Mouse (Mus musculus) erythroid progenitor cell, adult 5-6 weeks (primary cell): ENCODE measurements around the gene 0610030E20Rik. TPM values are rescaled to one million over a fixed set of nuclear protein-coding genes. Genes with fewer than 3 reads are reported as not detected.

Experiments
- ATAC-seq: replicated peaks from 2 replicates; pipeline ENCODE4 v1.8.0; 2016; ENCODE audit warnings: moderate number of reproducible peaks, mild to moderate bottlenecking, moderate TSS enrichment, inconsistent platforms; ENCODE audit not compliant: poor library complexity, low FRiP score, severe bottlenecking
- total RNA-seq, 2 experiments: library from RNA; stranded (forward) in 1 of 2; stranded (reverse) in 1 of 2; fragments of 150-400 nt in 1 of 2; fragments of 186-747, 209-891 nt in 1 of 2; gene quantifications; 2 replicates each; pipeline versions ENCODE4 v1.2.3 to v1.2.4; 2015 to 2017; ENCODE audit warnings: low replicate concordance in 2 of 2

Gene 0610030E20Rik
- total RNA-seq, 2 experiments from 2014 or later: 21.6 to 33.1 TPM

DNA sequence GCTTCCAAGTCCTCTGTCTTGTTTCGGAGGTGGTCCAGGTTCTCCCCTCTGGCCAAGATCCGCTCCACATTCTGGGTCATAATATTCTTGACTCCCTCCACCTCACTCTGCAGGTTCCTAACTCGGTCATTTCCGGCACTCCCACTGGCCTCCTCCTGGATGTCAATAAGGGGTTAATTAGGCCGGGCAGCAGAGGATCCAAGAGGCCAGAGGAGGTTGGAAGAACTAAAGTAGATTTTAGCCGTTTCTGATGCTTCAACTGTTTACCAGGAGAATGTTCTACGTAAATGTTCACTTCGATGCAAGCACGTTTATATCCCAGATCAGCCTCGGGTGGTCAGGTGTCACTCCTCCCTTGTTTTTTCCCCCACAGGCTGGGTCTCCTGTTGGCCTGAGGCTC is 41.1 kb downstream of the 0610030E20Rik start:
- ATAC-seq: no peak

DNA sequence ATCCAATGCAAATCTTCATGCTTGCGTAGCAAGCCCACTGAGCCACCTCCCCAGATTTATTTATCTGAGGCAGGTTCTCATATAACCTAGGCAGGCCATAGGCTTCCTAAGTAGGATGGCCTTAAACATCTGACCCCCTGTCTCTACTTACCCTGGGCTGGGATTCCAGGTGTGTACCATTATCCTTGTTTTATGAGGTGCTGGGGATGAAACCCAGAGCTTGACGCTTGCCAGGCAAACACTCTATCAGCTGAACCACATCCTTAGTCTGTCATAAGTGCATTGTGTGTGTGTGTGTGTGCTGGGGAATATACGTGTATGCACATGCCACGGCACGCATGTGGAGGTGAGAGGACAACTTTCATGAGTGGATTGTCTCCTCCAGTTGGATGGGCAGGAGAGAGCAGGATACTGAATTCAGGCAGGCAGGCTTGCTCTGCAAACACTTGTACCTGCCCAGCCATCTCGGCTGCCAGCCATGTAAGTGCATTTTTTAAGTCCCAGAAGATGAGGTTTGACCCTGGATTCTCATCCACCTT is 41.7 kb downstream of the 0610030E20Rik start:
- no peak for ATAC-seq

DNA sequence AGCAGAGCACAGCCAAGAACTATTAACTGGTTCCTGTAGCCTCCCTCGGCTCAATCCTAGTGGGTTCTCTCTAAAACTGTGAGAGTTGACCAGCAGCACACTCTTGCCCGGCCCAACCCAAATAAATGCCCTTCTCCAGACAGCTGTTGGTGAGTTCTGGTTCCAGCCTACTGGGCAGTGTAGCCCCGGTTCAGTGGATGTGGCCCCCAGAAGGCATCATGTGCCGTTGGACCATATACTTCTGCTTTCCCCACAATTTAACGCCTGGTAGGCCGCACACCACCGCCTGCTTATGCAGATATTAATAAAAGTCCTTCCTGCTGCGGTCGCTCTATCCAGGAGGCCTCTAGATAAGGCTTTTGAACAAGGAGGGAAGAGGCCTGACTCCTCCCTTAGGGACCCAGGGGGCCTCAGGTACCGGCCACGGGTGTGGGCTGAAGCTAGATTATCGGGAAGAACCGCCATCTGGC is 42.4 kb downstream of the 0610030E20Rik start:
- ATAC-seq: peak; percentile 82

DNA sequence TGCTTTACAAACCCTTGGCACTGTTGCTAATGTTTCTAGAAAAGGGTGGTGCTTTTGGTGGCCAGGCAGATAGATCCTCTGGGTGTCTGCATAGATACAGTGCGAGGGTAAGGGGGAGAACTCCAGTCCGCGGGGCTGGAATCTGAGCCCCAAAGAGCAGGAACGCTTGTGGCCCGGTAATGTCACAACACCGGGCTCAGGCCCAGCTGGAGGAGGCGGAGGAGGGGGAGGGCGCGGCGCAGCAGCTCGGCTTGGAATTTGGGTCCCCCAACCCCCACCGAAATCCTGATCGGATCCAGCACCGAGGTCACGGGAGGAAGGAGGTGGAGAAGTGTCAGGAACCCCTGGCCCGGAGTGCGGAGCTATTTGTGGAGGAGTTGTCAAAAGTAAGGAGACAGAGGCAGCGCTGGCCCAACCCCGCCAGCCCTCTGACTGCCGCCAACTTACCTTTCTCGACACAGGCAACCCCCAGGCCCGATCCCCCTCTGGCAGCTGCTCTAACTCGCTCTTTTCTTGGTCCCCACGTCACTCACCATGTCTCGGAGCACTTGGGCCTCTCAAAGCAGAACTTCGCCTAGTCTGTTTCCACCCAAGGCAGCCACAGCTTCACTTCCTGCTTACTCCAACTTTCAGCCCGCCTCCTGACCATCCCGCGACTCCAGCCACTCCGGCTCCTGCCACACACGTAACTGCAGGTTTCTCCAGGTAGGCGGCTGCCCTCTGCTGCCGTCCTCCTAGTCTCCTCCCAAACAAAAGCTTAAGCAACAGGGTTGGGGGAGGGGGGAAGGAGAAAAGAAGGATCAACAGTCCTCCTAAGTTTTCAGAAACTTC is 43.0 kb downstream of the 0610030E20Rik start, which contains the start of gene Vamp8:
Gene Vamp8, minus strand, starts transcription at position 763 of the 831 bp plus-strand sequence.
- ATAC-seq: peak; percentile 61

DNA sequence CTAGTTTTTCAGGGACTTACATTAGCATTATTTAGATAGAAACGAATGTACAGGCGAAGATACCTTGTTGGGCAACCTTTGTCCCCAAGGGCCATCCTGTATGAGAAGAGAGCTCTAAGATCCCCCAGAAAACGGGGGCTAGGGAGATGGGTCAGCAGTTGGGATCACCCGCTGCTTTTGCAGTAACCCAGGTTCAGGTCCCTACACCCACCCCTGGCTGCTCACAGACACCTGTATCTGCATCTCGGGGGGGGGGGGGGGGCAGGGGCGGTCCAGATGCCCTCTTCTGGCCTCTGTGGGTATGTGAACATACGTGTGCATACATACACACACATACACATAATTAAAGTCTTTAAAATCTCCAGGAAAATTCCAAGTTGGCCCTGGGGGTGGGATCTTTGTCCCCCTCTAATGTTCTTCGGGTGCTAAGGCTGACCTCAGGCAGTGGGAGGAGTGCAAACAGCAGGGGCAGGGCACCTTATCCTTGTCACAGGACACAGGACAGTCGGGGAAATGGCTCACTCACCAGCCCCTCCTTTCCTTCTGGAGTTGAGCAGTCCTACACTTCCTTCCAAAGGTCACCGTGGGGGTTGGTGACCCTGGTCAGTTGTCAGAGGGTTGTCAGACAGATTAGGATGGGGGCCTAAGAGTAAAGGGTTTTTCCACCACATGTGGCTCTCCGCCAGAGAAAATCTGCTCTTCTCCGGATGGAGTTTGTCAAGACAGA is 43.8 kb downstream of the 0610030E20Rik start:
- ATAC-seq: peak; percentile 62

DNA sequence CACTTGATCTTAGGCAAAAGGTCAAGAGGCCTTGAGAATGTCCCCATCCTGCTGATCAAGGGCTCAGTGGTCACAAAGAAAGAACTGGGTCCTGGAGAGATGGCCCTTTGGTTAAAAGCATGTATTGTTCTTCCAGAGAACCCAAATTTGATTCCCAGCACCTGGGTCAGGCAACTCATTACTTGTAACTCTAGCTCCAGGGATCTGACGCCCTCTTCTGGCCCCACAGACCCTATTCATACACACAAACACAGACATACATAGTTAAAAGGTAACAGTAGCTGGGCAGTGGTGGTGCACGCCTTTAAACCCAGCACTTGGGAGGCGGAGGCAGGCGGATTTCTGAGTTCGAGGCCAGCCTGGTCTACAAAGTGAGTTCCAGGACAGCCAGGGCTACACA is 45.2 kb downstream of the 0610030E20Rik start:
- no peak for ATAC-seq

DNA sequence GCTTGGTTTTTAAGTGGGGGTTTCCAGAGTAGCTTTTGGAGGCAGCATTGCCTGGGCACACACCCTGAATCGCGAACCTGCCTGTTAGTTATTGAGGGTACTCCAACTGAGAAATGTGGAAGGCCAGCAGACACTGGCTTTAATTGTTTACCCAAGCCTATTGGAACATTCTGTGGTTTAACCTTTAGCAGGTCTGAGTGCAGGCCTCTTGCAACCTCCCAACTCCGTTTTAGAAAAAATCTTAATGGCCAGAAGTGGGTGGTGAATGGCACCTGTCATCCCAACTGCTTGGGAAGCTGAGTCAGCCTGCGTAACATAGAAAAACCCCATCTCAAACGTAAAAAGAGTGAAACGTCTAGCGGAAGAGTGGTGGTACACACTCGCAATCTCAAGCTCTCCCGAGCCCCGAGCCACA is 49.7 kb downstream of the 0610030E20Rik start:
- no peak for ATAC-seq

DNA sequence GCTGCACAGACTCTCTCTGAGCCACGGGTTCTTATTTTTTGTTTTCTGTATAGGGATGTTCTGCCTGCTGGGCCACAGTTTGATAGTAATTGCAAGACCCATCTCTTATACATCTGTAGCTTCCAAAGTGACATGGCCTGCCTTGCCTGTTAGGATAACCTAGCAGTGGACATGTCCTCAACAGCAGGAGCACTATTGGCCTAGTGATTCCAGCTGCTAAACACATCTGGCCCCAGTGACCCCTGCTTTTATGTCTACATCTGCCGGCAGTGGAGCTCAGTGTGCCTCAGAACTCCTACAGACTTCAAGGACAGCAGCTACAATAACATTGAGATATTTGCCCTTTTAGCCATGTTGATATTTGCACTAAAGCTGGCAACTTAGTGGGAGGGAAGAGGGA is 52.9 kb downstream of the 0610030E20Rik start:
- no peak for ATAC-seq

DNA sequence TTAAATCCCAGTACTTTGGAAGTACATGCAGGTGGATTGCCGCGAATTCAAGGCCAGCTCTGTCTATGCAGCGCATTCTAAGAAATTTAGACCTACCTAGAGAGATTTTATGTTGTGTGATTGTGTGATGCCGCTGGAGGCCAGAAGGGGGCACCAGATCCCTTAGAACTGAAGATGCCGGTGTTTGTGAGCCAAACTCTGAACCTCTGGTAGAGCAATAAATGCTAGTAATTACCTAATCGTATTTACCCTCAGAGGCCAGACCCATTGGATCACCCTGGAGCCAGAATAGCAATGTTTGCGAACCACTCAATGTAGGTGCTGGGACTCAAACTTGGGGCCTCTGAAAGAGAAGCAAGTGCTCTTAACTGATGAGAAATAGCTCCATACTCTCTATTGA is 54.8 kb downstream of the 0610030E20Rik start:
- ATAC-seq: peak; percentile 90

Other genes with a start within 250 kb of the 0610030E20Rik start
- 226 and 229 TPM in 2 replicates for gene St3gal5, start 249.7 kb upstream of the 0610030E20Rik start, total RNA-seq (2015; ENCODE audit: low replicate concordance)
- 231 and 263 TPM in 2 replicates for gene St3gal5, start 249.7 kb upstream of the 0610030E20Rik start, total RNA-seq (2017; ENCODE audit: low replicate concordance)
- not detected in 2 replicates for gene Atoh8, start 111.7 kb upstream of the 0610030E20Rik start, total RNA-seq (2015; ENCODE audit: low replicate concordance)
- gene Atoh8, start 111.7 kb upstream of the 0610030E20Rik start, total RNA-seq (2017; ENCODE audit: low replicate concordance): not detected in 2 replicates
- gene Sftpb, start 42.7 kb upstream of the 0610030E20Rik start, total RNA-seq (2015; ENCODE audit: low replicate concordance): not detected in 2 replicates
- not detected in 2 replicates for gene Sftpb, start 42.7 kb upstream of the 0610030E20Rik start, total RNA-seq (2017; ENCODE audit: low replicate concordance)
- gene Usp39, start 2.1 kb upstream of the 0610030E20Rik start, total RNA-seq (2015; ENCODE audit: low replicate concordance): 62.9 and 90.1 TPM in 2 replicates
- 63.4 and 92.7 TPM in 2 replicates for gene Usp39, start 2.1 kb upstream of the 0610030E20Rik start, total RNA-seq (2017; ENCODE audit: low replicate concordance)
- gene Tmem150a, start 8.1 kb downstream of the 0610030E20Rik start, total RNA-seq (2015; ENCODE audit: low replicate concordance): 3.2 and 11.7 TPM in 2 replicates
- 0.61 TPM in 1 of 2 replicates, not detected in the other for gene Tmem150a, start 8.1 kb downstream of the 0610030E20Rik start, total RNA-seq (2017; ENCODE audit: low replicate concordance)
- 68.5 and 96.0 TPM in 2 replicates for gene Rnf181, start 19.6 kb downstream of the 0610030E20Rik start, total RNA-seq (2015; ENCODE audit: low replicate concordance)
- 56.4 and 69.8 TPM in 2 replicates for gene Rnf181, start 19.6 kb downstream of the 0610030E20Rik start, total RNA-seq (2017; ENCODE audit: low replicate concordance)
- gene Vamp5, start 33.2 kb downstream of the 0610030E20Rik start, total RNA-seq (2015; ENCODE audit: low replicate concordance): 85.1 and 98.0 TPM in 2 replicates
- gene Vamp5, start 33.2 kb downstream of the 0610030E20Rik start, total RNA-seq (2017; ENCODE audit: low replicate concordance): 23.8 and 24.3 TPM in 2 replicates
- gene Vamp8, start 43.4 kb downstream of the 0610030E20Rik start, total RNA-seq (2015; ENCODE audit: low replicate concordance): 234 and 259 TPM in 2 replicates
- gene Vamp8, start 43.4 kb downstream of the 0610030E20Rik start, total RNA-seq (2017; ENCODE audit: low replicate concordance): 212 and 229 TPM in 2 replicates
- 1.4 and 7.1 TPM in 2 replicates for gene Ggcx, start 67.0 kb downstream of the 0610030E20Rik start, total RNA-seq (2015; ENCODE audit: low replicate concordance)
- 2.6 and 5.9 TPM in 2 replicates for gene Ggcx, start 67.0 kb downstream of the 0610030E20Rik start, total RNA-seq (2017; ENCODE audit: low replicate concordance)
- gene Mat2a, start 92.2 kb downstream of the 0610030E20Rik start, total RNA-seq (2015; ENCODE audit: low replicate concordance): 299 and 345 TPM in 2 replicates
- 107 TPM in 2 replicates for gene Mat2a, start 92.2 kb downstream of the 0610030E20Rik start, total RNA-seq (2017; ENCODE audit: low replicate concordance)
- gene Sh2d6, start 174.4 kb downstream of the 0610030E20Rik start, total RNA-seq (2015; ENCODE audit: low replicate concordance): not detected in 2 replicates
- not detected in 2 replicates for gene Sh2d6, start 174.4 kb downstream of the 0610030E20Rik start, total RNA-seq (2017; ENCODE audit: low replicate concordance)
- gene Capg, start 197.1 kb downstream of the 0610030E20Rik start, total RNA-seq (2015; ENCODE audit: low replicate concordance): 9.0 and 15.5 TPM in 2 replicates
- gene Capg, start 197.1 kb downstream of the 0610030E20Rik start, total RNA-seq (2017; ENCODE audit: low replicate concordance): 12.6 and 28.6 TPM in 2 replicates